Mouse (Mus musculus) lung, postnatal 14 days (tissue): ENCODE data around the gene Kdelr1.

Source experiments
- DNase-seq: peaks from one replicate; pipeline ENCODE4 v3.0.0; 2021

Kdelr1 gene

GRCm38 (mm10) chr7:45917004-45917704 is 44.6 kb downstream of the Kdelr1 start:
- peak; percentile 11 for DNase-seq

- no peak for DNase-seq
These were observed 45.4 kb downstream of the Kdelr1 start for GRCm38 (mm10) chr7:45917926-45918325.

- no peak for DNase-seq
These were observed 46.6 kb downstream of the Kdelr1 start for GRCm38 (mm10) chr7:45919083-45919671.

- DNase-seq = no peak
These were observed 47.2 kb downstream of the Kdelr1 start for GRCm38 (mm10) chr7:45919761-45920160.

GRCm38 (mm10) chr7:45920583-45921241 is 48.1 kb downstream of the Kdelr1 start:
- peak; percentile 26 for DNase-seq

- DNase-seq = peak; percentile 67
These were observed 48.7 kb downstream of the Kdelr1 start, which contains the start of gene Emp3 for GRCm38 (mm10) chr7:45921242-45921621. Gene Emp3, minus strand, starts transcription at chr7:45921404.

GRCm38 (mm10) chr7:45921950-45922600 is 49.5 kb downstream of the Kdelr1 start:
- DNase-seq = no peak

- peak; percentile 97 for DNase-seq
These were observed 50.6 kb downstream of the Kdelr1 start for GRCm38 (mm10) chr7:45922928-45923761.

- peak; percentile 73 for DNase-seq
These were observed 51.3 kb downstream of the Kdelr1 start, which contains the start of gene Ccdc114 for GRCm38 (mm10) chr7:45923762-45924428. Gene Ccdc114, plus strand, starts transcription at chr7:45924072.

- peak; percentile 37 for DNase-seq
These were observed 51.9 kb downstream of the Kdelr1 start for GRCm38 (mm10) chr7:45924429-45924816.

- DNase-seq = no peak
These were observed 56.2 kb downstream of the Kdelr1 start for GRCm38 (mm10) chr7:45928626-45929295.

- no peak for DNase-seq
These were observed 57.1 kb downstream of the Kdelr1 start for GRCm38 (mm10) chr7:45929688-45930087.
